Mouse (Mus musculus) embryonic fibroblast, embryonic 13.5 days (primary cell): Measurements from ENCODE around the gene Ago3.

ENCODE experiments used
- CTCF ChIP-seq: IDR thresholded peaks from 2 replicates; pipeline ENCODE4 v1.5.1; 2011; ENCODE audit warnings: mild to moderate bottlenecking, control low read depth, low read length, moderate library complexity, borderline replicate concordance; ENCODE audit not compliant: insufficient read depth
- POLR2A ChIP-seq: IDR thresholded peaks from 2 replicates; pipeline ENCODE4 v1.6.1; 2011; ENCODE audit warnings: low read depth, mild to moderate bottlenecking, control low read depth, low read length, moderate library complexity

DNA sequence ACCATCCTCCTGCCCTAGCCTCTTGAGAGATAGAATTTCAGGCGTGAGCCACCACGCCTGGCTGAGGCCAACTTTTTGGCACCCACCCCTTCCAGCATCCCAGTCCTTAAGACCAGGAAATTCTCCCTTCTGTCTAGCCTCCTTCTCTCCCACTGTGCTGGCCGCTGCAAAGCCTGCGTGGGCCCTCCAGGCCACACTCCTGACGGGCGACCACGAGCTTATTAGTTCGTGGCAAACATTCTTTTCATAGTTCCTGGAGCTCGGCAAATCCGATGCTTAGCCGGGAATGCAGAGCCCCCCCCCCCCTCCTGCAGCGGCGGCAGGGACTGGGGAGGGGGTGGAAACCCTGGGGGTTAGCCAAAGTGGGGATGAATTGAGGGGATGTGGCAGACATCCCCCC, 138.2 kb downstream of the Ago3 start:
- TF ChIP-seq CTCF (no peak), POLR2A (no peak)
